Mouse (Mus musculus) ovary, adult 18-20 months (tissue): ENCODE measurements around the gene Vil1.
"Not testable (repeated sequence)": the region's sequence is repeated elsewhere in the genome, so short reads cannot be mapped to it uniquely, and the experiment has no call there.

Source experiments
- DNase-seq: peaks from one replicate; pipeline ENCODE4 v3.0.0; 2022; ENCODE audit warnings: low spot score, mixed read lengths

Gene Vil1

GRCm38 (mm10) chr1:74387386-74387988 lies 21.7 kb upstream of the Vil1 start:
- no peak for DNase-seq

GRCm38 (mm10) chr1:74388398-74388920 lies 20.7 kb upstream of the Vil1 start:
- DNase-seq, result no peak

GRCm38 (mm10) chr1:74389831-74390286 lies 19.3 kb upstream of the Vil1 start:
- peak; percentile 34 for DNase-seq

GRCm38 (mm10) chr1:74390287-74390906 lies 18.8 kb upstream of the Vil1 start:
- DNase-seq, result peak; percentile 36

GRCm38 (mm10) chr1:74390924-74391748 lies 18.0 kb upstream of the Vil1 start, which contains the start of gene Ctdsp1:
Ctdsp1 (plus strand) TSS chr1:74391509.
- DNase-seq, result peak; percentile 98

GRCm38 (mm10) chr1:74391844-74392441 lies 17.2 kb upstream of the Vil1 start:
- peak; percentile 71 for DNase-seq

- DNase-seq, result no peak
Measured at GRCm38 (mm10) chr1:74392446-74392994, 16.7 kb upstream of the Vil1 start.

GRCm38 (mm10) chr1:74393010-74393409 lies 16.2 kb upstream of the Vil1 start:
- DNase-seq, result no peak

- no peak for DNase-seq
Measured at GRCm38 (mm10) chr1:74393697-74394096, 15.5 kb upstream of the Vil1 start.

- DNase-seq, result no peak
Measured at GRCm38 (mm10) chr1:74394311-74394710, 14.9 kb upstream of the Vil1 start.

GRCm38 (mm10) chr1:74394858-74395257 lies 14.3 kb upstream of the Vil1 start:
- no peak for DNase-seq

GRCm38 (mm10) chr1:74395290-74395689 lies 13.9 kb upstream of the Vil1 start:
- no peak for DNase-seq

GRCm38 (mm10) chr1:74396456-74397222 lies 12.5 kb upstream of the Vil1 start:
- not testable (repeated sequence) for DNase-seq

GRCm38 (mm10) chr1:74397268-74397918 lies 11.8 kb upstream of the Vil1 start:
- DNase-seq, result peak; percentile 99

- DNase-seq, result peak; percentile 47
Measured at GRCm38 (mm10) chr1:74397919-74398451, 11.2 kb upstream of the Vil1 start.

- no peak for DNase-seq
Measured at GRCm38 (mm10) chr1:74400531-74400930, 8.6 kb upstream of the Vil1 start.

- no peak for DNase-seq
Measured at GRCm38 (mm10) chr1:74401015-74401702, 8.0 kb upstream of the Vil1 start.

GRCm38 (mm10) chr1:74404206-74404605 lies 5.0 kb upstream of the Vil1 start:
- DNase-seq, result no peak

- DNase-seq, result no peak
Measured at GRCm38 (mm10) chr1:74411753-74412325, 2.7 kb downstream of the Vil1 start.
